Mouse (Mus musculus): Measurements from ENCODE around the gene Wdr63.

GRCm38 (mm10) chr3:146057131-146057530, 50.8 kb downstream of the Wdr63 start:
- TF ChIP-seq CTCF (IDR thresholded peaks at IDR 0.05; ENCODE audit: borderline replicate concordance, extremely low read depth, insufficient read depth, insufficient read length) (no peak), POLR2A (IDR thresholded peaks at IDR 0.05; ENCODE audit: borderline replicate concordance, extremely low read depth, insufficient read depth, insufficient read length, poor library complexity, severe bottlenecking) (no peak)
